Mouse (Mus musculus) frontal cortex, postnatal 36 days (tissue): ENCODE results near the gene Trp63.

Experiments
- DNase-seq, 2 experiments: peaks; one replicate each; pipeline ENCODE4 v3.0.0; 2022; ENCODE audit warnings: low spot score in 2 of 2

Trp63 gene

GRCm38 (mm10) chr16:25875681-25876080, 192.1 kb downstream of the Trp63 start:
- no peak for DNase-seq

GRCm38 (mm10) chr16:25877416-25877965, 193.9 kb downstream of the Trp63 start:
- DNase-seq = no peak

GRCm38 (mm10) chr16:25878116-25878515, 194.6 kb downstream of the Trp63 start:
- DNase-seq = no peak

- no peak for DNase-seq
These were observed 215.5 kb downstream of the Trp63 start for GRCm38 (mm10) chr16:25899071-25899470.

GRCm38 (mm10) chr16:25899657-25900056, 216.1 kb downstream of the Trp63 start:
- DNase-seq = no peak

GRCm38 (mm10) chr16:25900389-25900908, 216.9 kb downstream of the Trp63 start:
- no peak for DNase-seq

GRCm38 (mm10) chr16:25912185-25912584, 228.6 kb downstream of the Trp63 start:
- DNase-seq = no peak

- no peak for DNase-seq
These were observed 250.6 kb downstream of the Trp63 start for GRCm38 (mm10) chr16:25934181-25934580.
